Mouse (Mus musculus) gastrocnemius, postnatal 25 days (tissue): ENCODE measurements around the gene Hoxb9. TPM values are rescaled to one million over a fixed set of nuclear protein-coding genes. Genes with fewer than 3 reads are reported as not detected.

Source experiments
- DNase-seq: peaks from one replicate; pipeline ENCODE4 v3.0.0; 2022
- total RNA-seq, 2 experiments: library from RNA; stranded (reverse); gene quantifications; 1 replicate in 1 of 2; 2 replicates in 1 of 2; pipeline ENCODE4 v1.2.3; 2021

Gene Hoxb9
- total RNA-seq, 2 experiments from 2014 or later = 0.15 to 0.19 TPM

GRCm38 (mm10) chr11:96298895-96299667 is 27.8 kb downstream of the Hoxb9 start:
- DNase-seq = no peak

GRCm38 (mm10) chr11:96299781-96300180 is 28.5 kb downstream of the Hoxb9 start:
- no peak for DNase-seq

- DNase-seq = no peak
Measured at GRCm38 (mm10) chr11:96300354-96301063, 29.3 kb downstream of the Hoxb9 start.

GRCm38 (mm10) chr11:96301064-96301431 is 29.8 kb downstream of the Hoxb9 start:
- DNase-seq = no peak

GRCm38 (mm10) chr11:96301837-96302236 is 30.6 kb downstream of the Hoxb9 start:
- no peak for DNase-seq

- no peak for DNase-seq
Measured at GRCm38 (mm10) chr11:96302381-96303150, 31.3 kb downstream of the Hoxb9 start.

- DNase-seq = peak; percentile 57
Measured at GRCm38 (mm10) chr11:96303151-96304099, 32.2 kb downstream of the Hoxb9 start, which contains the start of gene Hoxb5. Hoxb5 (plus strand) TSS chr11:96303336.

- DNase-seq = no peak
Measured at GRCm38 (mm10) chr11:96304381-96305195, 33.3 kb downstream of the Hoxb9 start.

GRCm38 (mm10) chr11:96305505-96306182 is 34.4 kb downstream of the Hoxb9 start:
- DNase-seq = no peak

GRCm38 (mm10) chr11:96306183-96306907 is 35.1 kb downstream of the Hoxb9 start:
- DNase-seq = no peak

- DNase-seq = no peak
Measured at GRCm38 (mm10) chr11:96306908-96307269, 35.6 kb downstream of the Hoxb9 start.

GRCm38 (mm10) chr11:96308763-96309162 is 37.5 kb downstream of the Hoxb9 start:
- DNase-seq = no peak

GRCm38 (mm10) chr11:96309288-96309687 is 38.0 kb downstream of the Hoxb9 start:
- DNase-seq = no peak

GRCm38 (mm10) chr11:96310183-96310938 is 39.1 kb downstream of the Hoxb9 start:
- DNase-seq = no peak

GRCm38 (mm10) chr11:96311097-96311496 is 39.8 kb downstream of the Hoxb9 start:
- DNase-seq = no peak

GRCm38 (mm10) chr11:96311520-96312417 is 40.5 kb downstream of the Hoxb9 start:
- DNase-seq = peak; percentile 25

GRCm38 (mm10) chr11:96313134-96313533 is 41.9 kb downstream of the Hoxb9 start:
- DNase-seq = no peak
